Comparison of ENCODE assay signal across 8 mouse cellular contexts in the genomic region with DNA sequence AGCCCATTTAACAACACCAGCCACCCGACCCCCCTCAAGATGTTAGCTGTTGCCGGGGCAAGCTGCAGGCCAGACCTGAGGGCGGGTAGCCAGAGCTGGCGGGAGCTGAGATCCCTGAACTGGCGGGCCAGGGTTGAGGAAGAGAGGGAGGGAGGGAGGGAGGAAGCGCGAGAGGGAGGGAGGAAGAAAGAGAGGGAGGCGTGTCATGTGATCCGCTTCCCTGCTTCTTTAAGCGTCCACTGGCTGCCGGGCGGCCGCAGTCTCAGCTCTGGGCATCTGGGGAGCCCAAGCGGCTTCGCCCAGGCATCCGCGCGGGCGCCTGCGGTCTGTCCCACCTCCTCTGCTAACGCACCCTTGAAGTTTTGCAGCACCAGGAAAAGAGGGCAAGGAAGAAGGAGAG. TPM values are rescaled to one million over a fixed set of nuclear protein-coding genes. Genes with fewer than 3 reads are reported as not detected.
DNase-seq lines count a peak whose midpoint lies in the region.

TSS of gene Wls (plus strand) at position 192 of the 400 bp plus-strand sequence.

- peaks cover 27% of the 10 kb centered on the region for H3K4me1 ChIP-seq in megakaryocyte, embryonic 14.5 days

- peak within 1 kb of the TSS; percentile 96 for H3K4me3 ChIP-seq in megakaryocyte, embryonic 14.5 days (replicated peaks)

- no peaks in the 10 kb centered on the region for H3K36me3 ChIP-seq in megakaryocyte, embryonic 14.5 days (replicated peaks; ENCODE audit: low read length)

- intact Hi-C loops in left cerebral cortex, postnatal 10 days (cut with DNase I) = no loop called here

- no peaks in the 10 kb centered on the region for H3K27me3 ChIP-seq in megakaryocyte, embryonic 14.5 days (replicated peaks)

- DNase-seq in adrenal gland, adult 18-20 months (ENCODE audit: low spot score in 2 of 2) = peak; percentile 76 to 80
- peak; percentile 89 for DNase-seq in embryo, embryonic 11 days
- peak; percentile 62 for DNase-seq in gastrocnemius, postnatal 25 days
- DNase-seq in induced T-regulatory cell, adult 2 months (ENCODE audit: low read depth) = peak; percentile 53
- peak; percentile 20 to 76 for DNase-seq in left cerebral cortex, postnatal 10 days (ENCODE audit: extremely low spot score in 1 of 2, low spot score in 2 of 2)
- DNase-seq in right cerebral cortex, postnatal 14 days = peak; percentile 42
- DNase-seq in urinary bladder, postnatal 4 days (ENCODE audit: low spot score in 2 of 2) = peak; percentile 65 to 73

- H3K9me3 ChIP-seq in megakaryocyte, embryonic 14.5 days = no peaks in the 10 kb centered on the region

RNA-seq across cellular contexts. Expression of gene Wls, which starts in this region (rescaled TPM):
- total RNA-seq in adrenal gland, adult 18-20 months (2021) = 10 to 100 TPM; 58.9 to 59.6 TPM
- 10 to 100 TPM; 14.8 to 15.7 TPM for total RNA-seq in gastrocnemius, postnatal 25 days (2021)
- 10 to 100 TPM; 29.2 to 31.6 TPM for total RNA-seq in left cerebral cortex, postnatal 10 days (2021)
- 0.62 and 6.9 TPM in 2 replicates for polyA plus RNA-seq in megakaryocyte, embryonic 14.5 days (2012; ENCODE audit: insufficient read depth, low replicate concordance)

Comparison
In these comparisons a context has a peak if more than half of its experiments do, and no peak if none do; other contexts are left out.
1. Peak in every context shown above with its lines: DNase-seq and H3K4me3 ChIP-seq.